Mouse (Mus musculus): ENCODE measurements at regions not wholly inside any gene's neighbourhood (a gene's known extent, or its start where the extent isn't known, plus 50 kb on each side); places are given as distances from the start of the nearest gene placed in this dataset.

DNA sequence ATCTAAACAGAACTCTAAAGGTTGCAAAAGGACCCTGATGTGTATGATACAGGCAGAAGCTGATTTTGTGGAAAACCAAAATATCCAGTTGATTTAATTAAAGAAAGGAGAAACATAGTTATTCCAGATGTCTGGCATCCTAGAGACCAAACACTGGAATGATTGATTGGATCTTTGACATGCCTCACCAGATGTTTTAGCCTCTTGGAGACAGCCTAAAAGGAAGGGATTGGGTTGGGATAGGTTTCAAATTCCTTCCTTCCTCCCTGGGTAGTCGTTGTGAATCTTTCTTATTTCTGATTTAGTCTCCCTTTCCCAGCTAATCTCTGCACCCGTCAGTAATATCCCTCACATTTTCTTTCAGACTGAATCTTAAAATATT is 190.9 kb upstream of the Gm9747 start:
- TF ChIP-seq CTCF (IDR thresholded peaks at IDR 0.05; ENCODE audit: control insufficient read depth, insufficient read depth, insufficient read length) (no peak), MAX (IDR thresholded peaks at IDR 0.05) (no peak), CEBPB (IDR thresholded peaks at IDR 0.05; ENCODE audit: low read depth) (no peak)
